Mouse (Mus musculus) ZHBTc4 (cell line): Measurements from ENCODE around the gene Kti12.
A peak's percentile ranks its signal among the peaks of the same experiment; 100 is the strongest.

ENCODE experiments used
- DNase-seq: peaks from one replicate; pipeline ENCODE4 v3.0.0-alpha.2; 2011; ENCODE audit warnings: low read depth, low spot score

Kti12 gene

DNA sequence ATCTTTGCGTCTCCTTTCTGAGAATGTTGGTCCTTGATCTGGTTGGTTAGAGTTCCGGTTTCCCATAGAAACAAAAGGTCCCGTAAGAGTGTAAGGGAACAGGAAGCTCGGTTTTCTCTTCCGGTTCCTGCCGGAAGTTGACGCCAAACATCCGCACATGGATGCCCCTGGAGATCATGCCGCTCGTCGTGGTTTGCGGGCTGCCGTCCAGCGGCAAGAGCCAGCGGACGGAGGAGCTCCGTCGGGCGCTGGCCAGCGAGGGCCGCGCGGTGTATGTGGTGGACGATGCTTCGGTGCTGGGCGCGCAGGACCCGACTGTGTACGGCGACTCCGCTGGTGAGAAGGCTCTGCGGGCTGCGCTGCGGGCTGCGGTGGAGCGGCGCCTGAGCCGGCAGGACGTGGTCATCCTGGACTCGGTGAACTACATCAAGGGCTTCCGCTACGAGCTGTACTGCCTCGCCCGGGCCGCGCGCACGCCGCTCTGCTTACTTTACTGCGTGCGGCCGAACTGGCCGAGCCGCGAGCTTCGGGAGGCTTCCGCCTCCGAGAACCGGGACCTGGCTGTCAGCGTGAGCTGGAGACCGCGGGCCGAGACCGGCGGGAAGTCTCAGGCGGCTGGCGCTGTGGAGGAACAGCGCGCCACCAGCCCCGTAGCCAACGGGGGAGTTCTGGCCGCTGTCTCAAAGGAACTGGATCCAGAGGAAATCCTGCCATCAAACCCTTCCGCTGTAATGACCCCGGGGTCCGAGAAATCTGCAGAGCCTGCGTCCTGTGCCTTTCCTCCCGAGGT, at the start of gene Kti12:
Gene Kti12, plus strand, starts transcription at position 71 of the 790 bp plus-strand sequence.
- DNase-seq, result peak; percentile 89

GRCm38 (mm10) chr4:108798083-108798830, 49.3 kb upstream of the Kti12 start:
- peak; percentile 66 for DNase-seq

- DNase-seq, result no peak
These were observed 44.0 kb upstream of the Kti12 start for GRCm38 (mm10) chr4:108803535-108803934.

GRCm38 (mm10) chr4:108811142-108811541, 36.4 kb upstream of the Kti12 start:
- DNase-seq, result no peak

DNA sequence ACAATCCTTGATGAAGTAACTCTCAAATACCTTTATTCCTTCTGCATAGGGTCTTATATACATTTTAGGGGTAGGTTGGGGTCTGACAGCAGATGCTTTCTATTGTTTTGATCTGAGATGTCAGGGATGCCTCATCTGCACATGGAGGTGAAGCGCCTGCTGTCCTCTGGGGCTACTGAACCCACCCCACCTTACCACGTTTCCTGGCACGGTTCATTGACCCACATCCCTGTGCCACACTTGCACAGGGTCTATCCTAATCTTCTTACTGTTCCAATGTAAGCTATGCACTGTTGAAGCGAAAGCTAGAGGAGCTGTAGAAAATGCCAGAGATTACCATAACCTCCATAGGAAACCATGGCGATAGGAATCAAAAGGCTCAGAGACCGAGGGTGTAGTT, 36.0 kb upstream of the Kti12 start:
- no peak for DNase-seq

- no peak for DNase-seq
These were observed 21.9 kb upstream of the Kti12 start for GRCm38 (mm10) chr4:108825677-108826076.

DNA sequence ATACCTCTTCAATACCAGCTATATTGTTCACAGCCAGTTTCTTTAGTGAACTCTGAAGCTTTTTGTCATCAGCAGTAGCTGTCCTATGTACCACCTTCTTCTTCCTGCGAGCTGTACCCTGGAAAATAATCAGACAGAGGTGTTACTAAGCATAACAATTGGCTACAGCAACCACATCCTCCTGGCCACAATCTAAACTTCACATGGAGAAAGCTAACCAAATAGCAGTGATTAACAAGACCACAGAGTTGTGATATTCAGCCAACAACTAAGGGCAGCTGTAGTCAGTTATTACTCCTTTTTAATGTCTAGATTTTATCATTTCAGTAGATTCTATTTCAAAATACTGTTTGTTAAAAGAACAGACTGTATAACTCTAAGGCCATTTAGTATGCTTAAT, 21.5 kb upstream of the Kti12 start:
- DNase-seq, result no peak

DNA sequence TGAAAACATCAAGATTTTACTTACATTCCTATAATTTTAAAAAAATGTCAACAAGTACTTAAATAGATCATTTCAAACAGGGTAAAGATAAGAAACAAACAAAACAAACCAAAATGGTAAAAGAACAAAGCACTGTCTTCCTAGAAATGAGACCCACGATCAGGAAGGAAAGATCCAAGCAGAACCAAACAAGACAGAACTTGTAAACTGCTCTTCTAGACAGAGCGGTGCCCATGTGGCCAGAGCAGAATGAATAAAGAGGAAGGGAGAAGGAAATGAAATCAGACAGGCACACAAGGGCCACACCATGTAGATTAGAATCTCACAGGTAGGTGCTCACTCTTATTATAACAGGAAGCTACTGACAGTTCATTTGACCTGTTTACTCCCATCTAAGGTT, 20.9 kb upstream of the Kti12 start:
- no peak for DNase-seq

- no peak for DNase-seq
These were observed 16.9 kb upstream of the Kti12 start for GRCm38 (mm10) chr4:108830698-108831097.

DNA sequence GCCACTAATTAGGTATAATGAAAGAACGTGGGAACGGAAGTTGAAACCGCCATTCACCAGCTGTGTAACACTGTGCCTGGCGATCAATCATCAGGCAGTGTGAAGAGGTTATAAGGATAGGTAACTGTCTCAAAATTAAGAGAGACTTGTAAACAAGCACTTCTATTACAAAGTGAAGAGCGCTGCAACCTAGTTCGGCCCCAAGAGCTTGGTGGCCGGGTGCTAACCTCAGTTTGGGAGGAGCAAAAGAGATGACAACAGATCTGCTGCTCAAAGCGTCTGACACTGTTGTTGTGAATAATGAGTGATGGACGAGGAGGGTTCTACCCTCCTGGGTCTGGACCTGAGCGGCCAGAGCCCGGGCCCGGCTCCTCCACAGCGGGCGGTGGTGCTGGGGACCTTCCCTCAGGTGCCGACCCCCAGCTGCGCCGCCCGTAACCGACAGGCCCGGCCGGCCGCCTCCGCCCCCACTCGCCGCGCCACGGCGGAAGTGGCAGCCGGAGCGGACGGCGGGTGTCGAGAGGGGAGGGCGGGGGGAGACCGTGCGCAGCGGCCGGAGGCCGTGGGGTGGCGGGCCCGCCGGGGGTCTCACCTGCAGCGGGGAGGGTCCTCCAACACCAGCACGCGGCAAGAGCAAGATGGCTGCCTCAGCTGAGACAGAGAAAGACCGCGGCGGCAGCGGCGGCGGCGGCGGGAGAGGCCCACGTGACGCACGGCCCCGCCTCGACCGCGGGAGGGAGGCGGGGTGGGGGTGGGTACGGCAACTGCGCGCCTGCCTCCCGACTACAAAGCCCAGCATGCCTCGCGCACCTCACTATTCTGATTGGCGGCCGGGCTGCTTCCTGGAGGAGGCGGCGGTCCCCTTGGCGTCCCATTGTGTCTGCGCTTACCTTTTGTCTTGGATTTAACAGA, 14.4 kb upstream of the Kti12 start, which contains the start of gene Btf3l4:
Gene Btf3l4, minus strand, starts transcription at position 699 of the 912 bp plus-strand sequence.
- peak; percentile 99 for DNase-seq

DNA sequence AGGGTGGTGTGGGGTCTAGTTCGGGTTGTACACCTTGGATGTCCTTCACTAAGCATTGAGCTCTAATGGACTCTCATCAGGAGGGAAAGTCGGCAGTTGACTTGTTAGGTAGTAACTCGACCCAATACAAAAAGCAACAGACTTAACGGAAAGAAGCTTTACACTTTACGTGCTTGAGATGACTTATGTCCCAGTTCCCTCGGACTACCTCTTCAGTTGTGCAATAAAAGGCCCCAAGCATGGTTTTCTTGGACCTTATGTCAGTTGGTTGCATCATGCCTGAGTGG, 13.8 kb upstream of the Kti12 start:
- no peak for DNase-seq

DNA sequence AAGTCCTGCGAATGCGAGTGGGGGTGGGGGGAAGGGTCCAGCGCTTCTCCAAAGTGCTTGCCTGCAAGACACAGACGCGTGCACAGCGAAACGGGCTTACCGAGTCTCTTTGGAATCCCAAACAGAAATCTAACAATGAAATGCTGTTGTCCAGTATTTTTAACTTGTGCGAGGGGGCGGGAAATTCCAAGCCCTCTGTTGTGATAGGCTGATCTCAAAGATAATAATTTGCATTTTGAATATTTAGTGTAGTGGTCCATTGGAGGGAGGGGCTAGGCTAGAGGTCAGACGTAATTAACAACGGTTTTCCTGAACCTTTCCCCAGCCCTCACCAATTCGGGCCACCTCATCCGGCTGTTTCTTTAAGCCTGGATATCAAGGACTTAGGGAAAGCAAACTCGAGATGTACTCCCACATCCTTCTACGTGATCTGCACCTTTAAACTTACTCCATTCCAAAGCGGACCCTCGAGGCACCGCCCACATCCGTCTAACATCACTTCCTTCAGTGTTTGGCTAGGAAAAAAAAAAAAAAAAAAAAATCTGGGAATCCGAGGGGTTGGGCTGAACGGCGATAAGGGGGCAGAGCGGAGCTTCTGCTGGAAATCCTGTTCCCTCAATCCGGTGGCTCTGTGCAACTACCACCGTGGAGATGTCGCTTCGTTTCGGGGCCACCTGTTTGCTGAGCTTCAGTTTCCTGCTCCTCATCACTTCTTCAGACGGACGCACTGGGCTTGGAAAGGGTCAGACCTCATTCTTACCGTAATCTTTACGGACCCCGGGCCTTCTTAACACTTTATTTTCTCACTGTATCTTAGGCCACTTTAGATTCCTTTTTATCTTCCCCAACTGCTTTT, 13.2 kb upstream of the Kti12 start, which contains the start of gene Txndc12:
Gene Txndc12, plus strand, starts transcription at position 487 of the 856 bp plus-strand sequence.
- DNase-seq, result peak; percentile 95

DNA sequence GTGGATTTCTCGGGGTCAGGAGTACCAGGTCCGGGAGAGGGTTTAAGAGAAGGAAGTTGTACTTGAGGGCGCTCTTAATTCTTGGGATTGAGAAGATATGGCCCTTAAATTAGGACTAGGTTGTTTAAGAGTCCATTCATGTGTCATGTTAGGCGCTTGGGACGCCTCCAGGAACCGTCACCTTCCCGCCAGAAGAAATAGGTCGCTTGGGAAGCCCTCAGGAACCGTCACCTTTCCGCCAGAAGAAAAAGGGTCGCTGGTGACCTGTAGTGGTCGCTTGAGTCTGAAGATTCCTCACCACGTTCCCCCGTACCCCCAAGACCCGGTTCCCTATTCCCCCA, 12.6 kb upstream of the Kti12 start:
- no peak for DNase-seq

DNA sequence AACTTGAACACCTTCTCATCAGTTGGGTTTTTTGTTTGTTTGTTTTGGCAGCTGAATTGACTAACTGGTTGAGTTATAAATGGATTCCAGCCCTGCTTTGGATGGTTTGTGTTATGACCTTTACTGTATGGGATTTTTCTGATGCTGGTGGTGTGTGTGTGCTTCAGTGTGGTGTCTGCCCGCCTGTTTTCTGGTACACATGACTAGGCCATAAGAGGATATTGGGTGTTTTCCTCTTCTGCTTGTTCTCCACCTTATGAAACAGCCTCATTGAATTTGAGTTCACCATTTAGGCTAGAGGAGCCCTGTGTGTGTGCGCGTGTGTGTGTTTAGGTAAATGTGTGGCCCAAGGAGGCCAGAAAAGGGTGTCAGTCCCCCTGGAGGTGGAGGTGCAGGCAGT, 12.1 kb upstream of the Kti12 start:
- peak; percentile 30 for DNase-seq

DNA sequence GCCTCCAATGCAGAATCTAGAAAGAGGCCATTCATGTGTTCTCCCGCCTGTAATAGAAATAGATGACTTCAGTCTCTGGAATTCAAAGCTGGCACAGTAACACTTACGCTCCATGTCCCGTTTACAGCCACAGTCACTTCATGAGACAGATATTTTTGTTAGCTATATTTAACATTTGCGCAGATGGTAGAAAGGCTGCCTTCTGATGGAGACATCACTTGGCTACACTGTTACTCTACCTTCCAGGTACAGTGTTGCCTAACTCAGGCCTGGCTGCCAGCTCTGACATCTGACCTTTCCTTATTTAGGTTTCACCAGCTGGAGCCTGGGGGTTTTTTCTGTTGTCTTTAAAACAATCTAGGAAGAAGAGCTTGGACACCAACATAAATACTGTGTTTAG, 9.6 kb upstream of the Kti12 start:
- DNase-seq, result no peak

GRCm38 (mm10) chr4:108841920-108842578, 5.5 kb upstream of the Kti12 start:
- no peak for DNase-seq

- peak; percentile 63 for DNase-seq
These were observed 4.2 kb upstream of the Kti12 start for GRCm38 (mm10) chr4:108843336-108843735.

DNA sequence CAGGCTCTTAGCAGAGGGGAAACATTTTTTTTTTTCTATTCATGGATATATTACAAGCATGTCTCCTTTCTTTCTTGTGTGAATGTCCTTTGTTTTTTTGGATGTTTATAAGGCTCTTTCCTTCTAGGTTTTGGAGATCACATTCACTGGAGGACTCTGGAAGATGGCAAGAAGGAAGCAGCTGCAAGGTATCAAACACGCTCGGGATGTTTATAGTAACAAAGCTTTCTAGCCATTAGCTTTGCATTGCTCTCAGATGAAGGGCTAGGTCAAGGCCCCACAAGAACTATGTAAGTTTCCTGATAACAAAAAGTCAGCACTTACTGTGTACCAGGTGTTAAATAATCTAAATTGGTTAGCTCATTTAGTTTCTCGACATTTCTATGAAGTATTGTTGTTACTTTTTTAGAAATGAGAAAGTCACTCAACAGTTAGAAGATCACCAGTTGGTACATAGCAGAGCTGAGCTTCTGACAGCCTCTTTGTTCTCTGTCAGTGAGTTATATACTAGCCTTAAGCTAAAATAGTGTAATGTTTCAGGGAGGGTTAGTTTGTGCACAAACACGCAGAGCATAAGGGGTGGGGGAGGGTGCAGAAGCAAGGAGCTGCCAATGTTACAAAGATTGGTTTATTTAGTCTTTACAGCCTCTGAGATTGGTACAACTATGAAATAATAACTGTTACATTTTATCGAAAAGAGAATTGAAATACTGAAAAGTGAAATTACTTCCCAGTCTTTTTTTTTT, 1.6 kb upstream of the Kti12 start:
- DNase-seq, result no peak

GRCm38 (mm10) chr4:108848505-108848848, 892 bp downstream of the Kti12 start, which contains the start of gene A730015C16Rik:
Gene A730015C16Rik, minus strand, starts transcription at chr4:108848619.
- peak; percentile 26 for DNase-seq

DNA sequence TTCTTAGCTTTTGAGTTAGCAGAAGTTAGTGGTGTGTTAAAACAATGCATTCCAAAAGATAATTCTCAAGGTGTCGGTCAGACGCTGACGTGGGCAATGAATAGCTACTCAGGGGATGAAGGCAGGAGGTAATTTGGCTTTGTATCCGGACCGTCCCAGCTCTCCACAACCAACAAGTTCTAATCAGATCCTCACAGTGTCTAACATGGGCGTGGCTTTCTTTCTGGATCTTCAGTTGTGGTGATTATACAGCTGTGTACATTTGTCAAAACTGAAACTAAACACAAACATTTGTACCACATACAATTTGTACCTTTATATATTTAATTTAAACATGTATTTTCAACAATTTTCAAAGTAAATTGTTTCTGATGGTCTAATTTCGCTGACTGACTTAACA, 19.2 kb downstream of the Kti12 start:
- no peak for DNase-seq
